Mouse (Mus musculus) embryo, embryonic 11 days (tissue): Measurements from ENCODE around the gene Smo.
A peak's percentile ranks its signal among the peaks of the same experiment; 100 is the strongest.

Experiments
- DNase-seq: peaks from one replicate; pipeline ENCODE4 v3.0.0-alpha.2; 2015

Smo gene

DNA sequence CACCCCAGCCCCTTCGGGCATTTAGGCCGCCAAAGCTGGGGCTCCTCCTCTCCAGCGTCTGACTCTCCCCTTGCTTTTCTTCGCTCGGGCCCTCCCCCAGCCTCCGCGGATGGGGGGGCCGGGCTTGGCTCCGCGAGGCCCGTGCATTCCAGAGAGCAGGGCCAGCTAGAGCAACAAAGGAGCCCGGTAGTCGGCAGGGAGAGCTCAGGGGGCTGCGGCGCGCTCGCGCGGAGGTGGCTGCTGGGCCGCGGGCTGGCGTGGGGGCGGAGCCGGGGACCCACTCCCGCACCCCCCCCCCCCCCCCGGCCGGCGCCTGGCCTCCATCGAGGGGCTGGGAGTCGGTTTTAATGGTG is at the start of gene Smo:
Gene Smo, plus strand, starts transcription at position 168 of the 353 bp plus-strand sequence.
- DNase-seq: peak; percentile 94

DNA sequence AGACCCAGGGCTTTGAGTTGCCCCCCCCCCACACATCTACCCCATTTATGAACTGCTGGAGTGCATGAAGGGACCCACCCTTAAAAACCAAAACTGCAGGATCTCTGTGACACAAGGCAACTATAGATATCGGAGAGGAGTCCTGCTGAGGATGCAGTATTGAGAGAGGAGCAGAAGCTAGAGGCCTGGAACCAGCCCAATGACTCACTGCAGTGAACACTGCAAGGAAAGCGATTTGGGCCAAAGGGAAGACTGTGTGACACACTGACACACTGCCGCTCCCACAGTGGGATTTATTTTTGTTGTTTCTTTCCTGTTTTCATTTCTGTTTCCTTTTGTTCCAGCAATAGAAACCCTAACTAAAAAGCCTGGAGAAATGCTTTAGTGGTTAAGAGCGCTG is 49.4 kb upstream of the Smo start:
- DNase-seq: no peak

DNA sequence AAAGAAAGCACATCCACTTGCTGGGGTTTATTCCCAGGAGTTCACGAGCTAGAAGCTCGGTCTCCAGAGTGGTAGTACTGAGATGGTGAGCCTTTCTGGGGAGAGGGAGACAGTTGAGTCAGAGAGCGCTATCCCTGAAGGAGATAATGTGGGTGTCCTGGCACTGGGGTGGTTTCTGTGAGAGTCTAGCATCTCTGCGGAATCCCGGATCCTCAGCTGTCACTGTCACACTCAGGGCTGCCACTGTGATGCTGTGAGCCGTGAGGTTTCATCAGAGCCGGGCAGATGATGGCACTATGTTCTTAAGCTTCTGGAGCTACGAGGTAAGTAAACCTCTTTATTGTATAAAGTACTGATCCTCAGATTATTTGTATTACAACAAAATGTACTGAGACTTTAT is 45.8 kb upstream of the Smo start:
- DNase-seq: no peak

DNA sequence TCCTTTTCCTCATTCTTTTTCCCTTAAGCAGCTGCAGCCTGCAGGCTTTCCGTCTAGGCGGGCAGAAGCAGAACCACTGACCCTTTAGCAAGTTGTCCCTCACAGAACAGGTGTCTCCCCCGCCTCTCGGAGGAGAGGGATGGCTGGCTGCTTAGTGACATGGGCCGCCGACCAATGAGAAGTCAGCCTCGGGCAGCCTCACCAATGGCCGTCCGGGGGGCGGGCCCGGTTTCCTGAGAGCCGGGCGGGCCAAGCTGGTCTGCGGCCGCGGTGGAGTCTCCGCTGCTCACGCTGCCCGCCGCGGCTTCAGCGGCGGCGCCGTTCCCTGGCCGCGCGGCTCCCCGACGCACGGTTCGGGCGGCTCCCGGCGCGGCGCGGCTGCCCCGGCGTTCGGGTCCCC is 41.4 kb upstream of the Smo start, which contains the start of gene Tspan33:
Gene Tspan33, plus strand, starts transcription at position 270 of the 400 bp plus-strand sequence.
- DNase-seq: peak; percentile 97

DNA sequence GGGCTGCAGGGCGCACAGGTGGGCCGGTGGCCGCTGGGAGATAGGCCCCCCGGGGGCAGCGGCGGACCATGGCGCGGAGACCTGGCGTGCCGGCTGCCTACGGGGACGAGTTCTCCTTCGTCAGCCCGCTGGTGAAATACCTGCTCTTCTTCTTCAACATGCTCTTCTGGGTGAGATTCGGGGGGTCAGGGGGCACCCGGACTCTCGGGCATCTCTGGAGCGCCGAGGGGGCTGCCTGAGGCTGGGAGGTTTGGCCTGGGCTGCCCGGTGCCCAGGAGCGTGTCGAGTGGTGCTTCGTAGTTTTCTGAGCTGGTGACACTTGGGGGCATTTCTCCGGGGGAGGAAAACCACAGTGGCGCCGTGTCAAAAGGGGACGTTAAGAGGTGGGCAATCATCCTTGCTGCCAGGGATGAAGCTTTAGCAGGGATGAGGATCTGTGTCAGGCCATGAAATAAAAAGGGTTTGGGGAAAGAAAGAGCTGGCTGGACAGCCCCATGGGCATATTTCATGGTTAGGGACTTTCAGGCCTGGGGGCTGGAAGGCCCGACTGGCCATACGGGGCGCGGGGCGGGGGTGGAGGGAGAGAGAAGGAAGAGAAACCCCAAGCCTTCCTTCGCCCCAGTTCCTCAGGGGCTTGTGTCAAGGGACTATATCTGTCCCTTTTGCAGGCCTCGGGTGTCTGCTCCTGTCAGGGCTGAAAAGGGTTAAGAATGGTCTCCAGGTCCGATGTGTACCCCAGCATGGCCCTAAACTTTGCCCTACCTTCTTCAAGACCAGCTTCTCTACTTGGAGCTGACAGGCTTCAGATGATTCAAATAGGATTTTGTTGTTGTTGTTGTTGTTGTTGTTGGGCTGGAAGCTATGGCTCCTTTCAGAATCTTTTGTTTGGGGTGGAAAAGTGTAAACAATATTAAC is 40.7 kb upstream of the Smo start:
- no peak for DNase-seq

DNA sequence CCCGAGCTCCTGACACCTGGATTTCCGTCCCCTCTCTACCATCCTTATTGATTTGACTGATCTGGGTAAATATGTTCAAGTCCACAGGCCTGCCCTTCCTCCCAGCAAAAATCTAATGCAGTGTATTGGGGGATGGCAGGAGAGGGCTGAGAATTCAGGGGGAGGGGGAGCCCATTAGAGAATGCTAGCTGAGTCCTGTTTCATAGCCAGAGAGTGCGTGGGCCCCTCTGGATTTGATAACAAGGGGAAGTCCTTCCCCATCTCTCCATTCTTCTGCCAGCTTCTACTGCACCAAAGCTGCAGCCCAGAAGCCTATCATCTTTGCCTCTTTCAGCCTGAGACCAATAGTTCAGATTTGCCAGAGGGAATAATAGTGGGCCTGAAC is 40.0 kb upstream of the Smo start:
- no peak for DNase-seq

DNA sequence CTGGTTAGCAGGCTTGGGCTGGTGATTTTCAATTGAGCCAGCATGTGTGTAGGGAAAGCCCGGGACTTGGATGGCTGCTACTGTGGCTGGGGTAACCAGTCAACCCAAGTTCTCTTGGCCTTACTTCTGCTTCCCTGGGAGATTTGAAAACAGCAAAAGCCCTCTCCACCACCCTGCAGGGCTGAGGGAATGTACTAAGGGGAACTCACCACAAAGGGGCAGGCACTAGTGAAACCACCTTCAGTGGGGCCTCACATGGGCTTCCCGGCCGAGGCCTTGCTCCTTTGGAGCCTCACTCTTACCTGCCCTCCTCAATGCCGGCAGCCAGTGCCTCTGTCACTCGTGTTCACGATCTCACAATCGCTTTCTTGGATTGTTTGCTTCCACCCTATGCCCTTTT is 39.3 kb upstream of the Smo start:
- DNase-seq: no peak

DNA sequence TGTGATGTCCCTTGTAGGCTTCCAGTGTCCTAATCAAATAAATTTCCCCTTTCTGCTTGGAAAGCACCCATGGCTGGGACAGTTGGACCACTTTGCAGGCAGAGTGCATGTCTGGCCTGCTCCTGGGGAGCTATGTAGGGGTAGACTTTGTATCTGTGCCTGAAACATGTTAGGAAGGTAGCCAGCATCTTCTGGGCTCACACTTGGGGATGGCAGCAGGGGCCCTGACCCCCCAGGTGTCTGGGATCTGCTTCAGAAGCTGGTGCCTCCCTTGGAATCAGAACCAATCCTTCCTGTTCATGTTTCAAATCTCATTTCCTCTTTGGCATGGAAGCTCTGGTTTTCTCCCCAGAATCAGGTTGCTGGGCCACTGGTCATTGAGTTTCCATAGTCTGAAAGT is 38.2 kb upstream of the Smo start:
- no peak for DNase-seq

DNA sequence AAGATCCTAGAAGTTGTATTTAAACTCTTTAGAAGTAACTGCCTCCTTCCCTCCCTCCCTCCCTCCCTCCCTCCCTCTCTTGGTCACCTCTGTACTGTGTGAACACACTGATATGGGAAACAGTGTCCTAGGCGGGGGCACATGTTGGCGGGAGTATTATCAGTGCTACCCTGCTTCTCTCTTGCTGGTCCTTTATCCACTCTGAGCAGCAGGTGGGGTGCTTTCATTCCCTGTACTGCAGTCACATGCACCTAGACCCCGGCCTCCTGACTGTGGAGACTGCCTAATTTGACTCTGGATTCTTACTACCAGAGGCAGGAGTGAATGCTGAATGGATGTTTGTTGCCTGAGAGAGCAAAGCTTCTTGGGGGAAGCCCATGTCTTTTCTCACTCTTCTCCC is 37.8 kb upstream of the Smo start:
- no peak for DNase-seq

DNA sequence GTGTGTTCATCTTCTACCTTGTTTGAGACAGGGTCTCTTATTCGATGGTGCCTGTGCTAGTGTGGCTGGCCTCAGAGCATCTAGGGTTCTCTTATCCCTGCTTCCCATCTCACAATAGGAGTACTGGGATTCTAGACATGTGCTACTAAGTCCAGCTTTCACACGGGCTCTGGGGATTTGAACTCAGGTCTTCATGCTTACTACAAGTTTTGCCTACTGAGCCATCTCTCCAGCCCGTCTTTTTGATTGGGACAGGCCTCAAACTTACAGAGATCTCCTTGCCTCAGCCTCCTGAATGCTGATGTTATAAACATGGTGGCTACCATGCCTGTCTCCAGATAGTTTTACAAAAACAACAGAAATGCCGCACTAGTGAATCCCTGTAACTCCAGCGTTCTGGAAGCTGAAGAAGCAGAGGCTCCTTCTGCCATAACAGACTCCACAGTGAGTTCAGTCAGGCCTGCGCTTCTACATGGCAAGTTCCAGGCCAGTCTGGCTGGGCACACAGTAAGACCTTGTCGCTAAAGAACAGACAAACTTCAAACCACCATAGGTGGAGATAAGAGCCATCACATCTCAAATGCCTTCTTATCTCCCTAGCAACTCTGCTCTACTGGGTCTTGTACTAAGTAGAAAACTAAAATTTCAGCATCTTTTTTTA is 36.1 kb upstream of the Smo start:
- no peak for DNase-seq

DNA sequence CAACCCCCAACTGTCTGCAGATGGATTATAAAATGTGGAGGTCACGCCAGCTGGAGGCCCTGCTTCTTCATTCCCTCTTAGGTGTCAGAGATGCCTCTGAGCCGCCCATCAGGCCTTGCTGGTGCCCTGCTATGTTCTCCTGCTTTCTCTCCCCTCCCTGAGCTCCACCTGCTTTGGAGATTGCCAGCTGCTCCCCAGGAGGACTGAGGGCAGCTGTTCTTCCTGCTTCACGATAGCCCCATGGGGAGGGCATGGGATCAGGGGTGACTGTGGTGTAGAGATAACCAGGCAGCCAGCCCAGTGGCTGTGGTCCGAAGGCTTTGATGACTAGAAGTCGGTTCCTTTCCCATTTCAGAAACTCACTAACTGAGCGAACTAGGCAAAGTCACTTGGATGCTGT is 34.3 kb upstream of the Smo start:
- no peak for DNase-seq

DNA sequence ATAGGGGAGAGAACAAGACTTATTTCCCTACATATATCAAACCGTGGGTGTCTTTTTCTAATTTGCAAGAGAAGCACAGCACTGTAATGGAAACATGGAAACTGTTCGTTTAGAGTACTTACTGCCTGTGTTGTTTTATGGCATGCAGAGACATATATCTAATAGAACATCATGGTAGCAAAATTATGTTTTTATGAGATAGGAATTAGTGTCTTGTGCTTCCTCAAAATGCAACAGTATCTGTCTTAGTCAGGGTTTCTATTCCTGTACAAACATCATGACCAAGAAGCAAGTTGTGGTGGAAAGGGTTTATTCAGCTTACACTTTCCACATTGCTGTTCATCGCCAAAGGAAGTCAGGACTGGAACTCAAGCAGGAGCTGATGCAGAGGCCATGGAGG is 33.2 kb upstream of the Smo start:
- DNase-seq: no peak

DNA sequence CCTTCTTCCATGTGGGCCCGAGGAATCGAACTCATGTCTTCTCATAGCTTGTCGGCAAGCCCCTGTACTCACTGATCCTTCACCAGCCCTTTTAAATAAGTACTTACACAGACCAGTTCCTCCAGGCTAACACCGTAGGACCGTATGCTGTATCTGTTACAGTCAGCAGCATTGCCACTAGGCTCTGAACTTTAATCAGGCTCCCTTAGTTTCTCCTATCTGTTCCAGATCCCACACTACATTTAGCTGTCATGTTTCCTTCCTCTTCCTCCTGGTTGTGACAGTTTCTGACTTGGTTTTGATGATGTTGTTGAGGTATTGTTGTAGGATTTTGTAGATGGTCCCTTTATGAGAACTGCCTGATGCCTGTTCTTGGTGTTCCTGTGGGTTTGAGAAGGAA is 31.2 kb upstream of the Smo start:
- no peak for DNase-seq

DNA sequence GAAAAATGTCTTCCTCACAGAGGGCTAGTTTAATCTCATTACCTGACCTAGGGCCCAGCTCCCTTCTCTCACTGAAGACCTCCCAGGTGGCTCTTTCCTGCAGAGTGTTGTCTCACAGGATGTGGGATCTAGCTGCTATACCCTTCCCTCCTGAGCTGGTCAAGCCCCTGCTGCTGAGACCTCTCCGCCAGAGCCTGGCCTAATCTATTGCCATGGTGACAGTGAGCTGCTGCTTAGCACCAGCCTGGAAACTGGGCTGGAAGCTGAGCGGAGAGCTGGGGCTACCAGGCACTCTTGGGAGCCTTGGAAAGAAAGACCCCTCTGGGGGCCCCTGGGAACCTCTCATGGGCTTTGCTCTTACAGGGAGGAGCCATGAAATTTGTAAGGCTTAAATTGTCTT is 27.4 kb upstream of the Smo start:
- peak; percentile 72 for DNase-seq

DNA sequence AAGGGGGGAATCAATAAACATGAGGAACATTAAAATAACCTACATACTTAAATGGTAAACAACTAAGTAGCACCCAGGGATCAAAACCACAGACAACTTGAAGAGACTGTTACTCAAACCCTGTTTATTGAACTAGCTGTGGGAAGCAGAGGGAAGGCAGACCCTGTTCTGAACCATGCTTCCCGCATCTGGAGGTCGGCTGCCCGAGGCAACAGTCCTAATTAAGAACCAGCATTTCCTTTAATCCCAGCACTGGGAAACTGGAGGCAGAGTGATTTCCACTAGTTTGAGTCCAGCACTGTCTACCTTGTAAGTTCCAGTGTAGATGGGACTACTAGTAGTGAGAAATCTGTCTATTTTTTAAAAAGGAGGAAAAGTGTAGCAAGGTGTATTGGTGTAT is 24.0 kb upstream of the Smo start:
- no peak for DNase-seq

DNA sequence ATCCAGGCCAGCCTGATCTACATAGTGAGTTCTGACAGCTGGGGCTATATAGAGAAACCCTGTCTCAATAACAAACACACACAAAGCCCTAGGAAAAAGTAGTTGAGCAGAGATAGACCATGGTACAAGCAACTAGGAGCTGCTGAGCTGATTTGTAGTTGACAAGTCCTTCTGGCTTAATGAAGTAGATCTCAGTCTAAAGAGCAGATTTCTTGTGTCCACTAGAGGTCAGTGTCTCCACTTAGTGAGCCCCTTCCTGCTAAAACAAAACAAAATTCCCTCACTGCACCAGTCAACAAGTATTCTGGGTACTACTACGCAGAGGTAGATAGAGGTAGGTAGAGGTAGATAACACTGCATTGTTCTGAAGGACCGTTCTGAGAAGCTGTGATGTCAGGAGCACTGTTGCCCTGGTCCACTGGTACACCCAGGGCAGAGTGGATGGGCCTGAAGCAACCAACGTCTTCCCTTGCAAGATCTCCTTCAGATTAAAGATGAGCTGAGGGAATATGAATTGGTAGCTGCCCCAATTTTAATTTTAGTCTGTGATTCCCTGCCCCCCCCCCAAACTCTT is 23.2 kb upstream of the Smo start:
- DNase-seq: peak; percentile 85

DNA sequence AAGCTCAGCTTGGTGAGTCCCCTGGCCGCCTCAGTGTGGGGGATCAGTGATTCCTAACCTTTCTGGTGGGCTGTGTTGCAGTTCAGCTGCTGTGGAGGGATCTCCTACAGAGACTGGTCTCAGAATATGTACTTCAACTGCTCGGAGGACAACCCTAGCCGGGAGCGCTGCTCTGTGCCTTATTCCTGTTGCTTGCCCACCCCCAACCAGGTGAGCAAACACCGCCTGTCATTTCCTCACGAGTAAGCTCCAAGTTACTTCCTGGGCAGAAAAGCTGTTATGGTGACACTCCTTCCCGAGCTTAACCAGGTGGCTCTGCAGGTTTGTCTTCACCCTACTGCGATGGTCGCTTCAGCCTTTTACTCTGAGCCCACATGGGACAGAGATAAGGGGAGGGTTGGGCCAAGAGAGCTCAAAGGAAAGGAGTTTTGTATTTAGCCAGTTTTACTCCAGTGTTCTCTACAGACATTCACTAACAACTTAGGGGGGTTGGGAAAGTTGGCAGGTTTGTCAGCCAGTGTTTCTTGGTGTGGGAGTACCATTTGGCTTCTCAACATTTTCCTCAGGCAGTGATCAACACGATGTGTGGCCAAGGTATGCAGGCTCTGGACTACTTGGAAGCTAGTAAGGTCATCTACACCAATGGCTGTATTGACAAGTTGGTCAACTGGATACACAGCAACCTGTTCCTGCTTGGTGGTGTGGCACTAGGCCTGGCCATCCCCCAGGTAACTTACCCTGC is 18.5 kb upstream of the Smo start:
- no peak for DNase-seq

DNA sequence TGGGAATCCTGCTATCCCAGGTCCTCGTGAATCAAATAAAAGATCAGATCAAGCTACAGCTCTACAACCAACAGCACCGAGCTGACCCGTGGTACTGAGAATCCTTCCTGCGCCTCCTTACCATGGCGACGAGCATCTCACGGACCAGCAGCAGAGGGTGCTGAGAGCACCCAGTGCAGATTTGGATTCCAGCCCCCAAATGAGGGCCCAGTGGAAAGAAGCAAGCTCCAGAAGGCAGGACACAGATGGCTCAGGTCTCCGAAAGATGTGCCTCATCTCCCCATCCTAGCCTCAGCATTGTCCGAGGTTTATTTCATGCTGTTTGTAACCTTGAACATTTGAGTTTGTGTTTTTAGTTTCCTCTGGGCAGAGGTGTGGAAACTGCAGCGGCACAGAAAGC is 17.8 kb upstream of the Smo start:
- no peak for DNase-seq

DNA sequence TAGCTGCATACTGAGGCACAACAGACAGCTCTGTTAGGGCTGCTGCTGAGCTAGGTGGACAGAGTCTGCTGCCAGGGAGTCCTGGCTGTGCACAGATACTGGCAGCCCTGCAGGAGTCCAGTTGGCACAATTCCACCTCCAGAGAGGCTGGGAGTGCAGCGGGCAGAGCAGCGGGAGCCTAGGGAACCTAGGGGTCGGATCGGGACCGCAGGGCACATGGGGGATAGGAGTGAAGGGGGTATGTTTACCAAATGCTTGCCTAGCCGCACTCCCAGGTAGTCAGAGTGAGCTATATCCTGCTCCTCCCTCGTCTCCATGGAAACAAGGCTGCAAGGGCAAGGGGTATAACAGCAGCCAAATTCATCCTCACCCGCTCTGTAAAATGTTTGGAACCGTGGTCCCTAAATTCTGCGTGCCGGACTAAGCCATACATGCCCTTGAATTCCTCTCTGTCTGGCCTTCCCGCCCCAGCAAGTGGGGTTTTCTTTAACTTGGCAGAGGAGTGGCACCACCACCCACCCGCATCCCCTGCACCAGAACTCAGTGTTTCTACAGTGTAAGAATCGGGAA is 17.3 kb upstream of the Smo start:
- DNase-seq: peak; percentile 54

DNA sequence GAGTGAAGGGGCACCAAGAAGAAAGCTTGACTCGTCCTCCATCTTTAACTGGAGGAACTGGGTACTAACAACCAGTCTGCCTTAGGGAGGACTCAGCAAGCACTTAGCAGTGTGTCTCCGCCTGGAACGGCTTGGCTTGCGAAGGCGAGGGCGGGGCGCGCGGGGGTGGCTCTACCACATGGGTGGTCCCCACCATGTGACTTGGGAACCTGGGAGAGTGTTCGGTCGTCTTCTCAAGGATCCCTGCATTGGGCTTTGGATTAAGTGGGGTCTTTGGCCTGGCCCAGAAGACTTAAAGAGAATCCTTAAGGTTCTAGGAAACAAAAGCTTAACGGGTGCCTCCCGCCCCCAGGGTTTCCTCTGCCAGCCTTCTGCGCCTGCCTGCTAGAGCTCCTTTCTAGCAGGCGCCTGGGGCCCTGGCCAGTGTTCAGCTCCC is 16.4 kb upstream of the Smo start:
- DNase-seq: peak; percentile 80

DNA sequence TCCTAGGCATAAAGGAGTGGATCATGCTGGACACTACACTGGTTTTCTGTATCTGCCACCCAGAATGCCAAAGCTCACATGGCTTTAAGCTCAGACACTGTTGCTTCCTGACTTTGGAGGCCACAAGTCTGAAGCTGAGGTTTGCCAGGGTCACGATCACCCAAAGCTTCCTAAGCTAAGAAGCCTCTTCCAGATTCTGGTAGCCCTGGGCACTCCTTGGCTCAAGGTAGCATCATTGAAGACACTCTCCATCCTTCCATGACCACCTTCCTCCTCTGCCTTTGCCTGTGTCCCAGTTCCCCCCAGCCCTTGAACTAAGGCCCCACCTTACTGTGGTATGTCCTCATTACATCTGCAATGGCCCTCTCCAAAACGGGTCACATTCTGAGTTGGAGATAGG is 13.4 kb upstream of the Smo start:
- DNase-seq: no peak

DNA sequence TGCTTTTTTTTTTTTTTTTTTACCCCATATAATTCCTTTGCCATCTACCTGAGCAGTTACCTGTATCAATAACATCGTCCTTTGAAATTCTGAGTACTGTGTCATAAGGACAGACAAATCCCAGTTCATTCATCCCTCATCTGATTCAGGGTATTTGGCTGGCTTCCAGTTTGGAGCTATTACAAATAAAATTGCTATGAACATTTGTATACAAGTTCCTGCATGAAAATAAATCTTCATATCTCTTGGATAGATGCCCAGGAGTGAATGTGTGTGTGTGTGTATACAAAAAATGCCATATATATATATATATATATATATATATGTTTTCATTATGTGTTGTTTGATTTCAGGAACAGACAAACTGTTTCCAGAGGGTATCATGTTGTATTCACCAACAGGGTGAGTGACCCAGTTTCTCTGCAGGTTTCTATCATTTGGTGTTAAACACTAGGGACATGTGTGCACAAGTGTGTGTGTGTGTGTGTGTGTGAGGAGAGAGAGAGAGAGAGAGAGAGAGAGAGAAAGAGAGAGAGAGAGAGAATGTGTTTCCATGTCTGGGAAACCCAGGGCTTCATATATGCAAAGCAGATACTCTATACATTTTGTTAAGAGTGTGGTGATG is 8.6 kb upstream of the Smo start:
- DNase-seq: no peak

DNA sequence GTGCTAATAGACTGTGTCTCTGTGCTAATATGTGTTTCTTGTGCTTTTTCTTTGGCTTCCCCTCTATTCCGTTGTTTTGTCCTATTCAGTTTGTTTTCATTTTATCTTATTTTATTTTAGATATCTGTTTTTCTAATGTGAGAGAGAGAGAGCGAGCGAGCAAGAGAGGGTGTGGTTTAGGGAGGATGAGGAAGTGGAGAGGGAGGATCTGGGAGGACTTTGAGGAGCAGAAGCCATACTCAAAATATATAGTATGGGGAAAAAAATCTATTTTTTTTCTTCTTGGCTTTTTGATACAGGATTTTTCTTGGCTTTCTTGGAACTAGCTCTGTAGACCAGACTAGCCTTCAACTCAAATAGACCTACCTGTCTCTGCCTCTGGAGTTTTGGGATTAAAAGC is 7.3 kb upstream of the Smo start:
- no peak for DNase-seq
